Mouse (Mus musculus) MEL (cell line): ENCODE data around the gene Gucd1. TPM values are rescaled to one million over a fixed set of nuclear protein-coding genes. Genes with fewer than 3 reads are reported as not detected.

Experiments
- DNase-seq: peaks from one replicate; pipeline ENCODE4 v3.0.0; 2011; ENCODE audit warnings: low read depth, low spot score
- H3K27ac ChIP-seq: 2 replicates; pipeline ENCODE4 v1.5.1; 2012; ENCODE audit warnings: low read depth, mild to moderate bottlenecking, control low read depth, low read length, moderate library complexity; ENCODE audit not compliant: control insufficient read depth
- H3K27me3 ChIP-seq, 2 experiments: fragments of 150-350 bp in 1 of 2; sonication (generic) in 1 of 2; 2 replicates each; pipeline ENCODE4 v1.6.1; 2012; ENCODE audit warnings: low read length in 2 of 2, mild to moderate bottlenecking in 2 of 2, improper control_type of control experiment in 1 of 2, moderate library complexity in 1 of 2; ENCODE audit not compliant: insufficient read depth in 2 of 2, control insufficient read depth in 1 of 2
- H3K36me3 ChIP-seq, 2 experiments: 2 replicates each; pipeline ENCODE4 v1.6.1; 2012 to 2014; ENCODE audit warnings: low read length in 2 of 2, improper control_type of control experiment in 1 of 2, inconsistent platforms in 1 of 2, mild to moderate bottlenecking in 1 of 2; ENCODE audit not compliant: insufficient read depth in 2 of 2, control insufficient read depth in 1 of 2
- H3K4me1 ChIP-seq, 2 experiments: fragments of 150-350 bp in 1 of 2; sonication (generic) in 1 of 2; 2 replicates each; pipeline ENCODE4 v1.6.1; 2012; ENCODE audit warnings: low read length in 2 of 2, improper control_type of control experiment in 1 of 2, mild to moderate bottlenecking in 1 of 2; ENCODE audit not compliant: insufficient read depth in 2 of 2, control insufficient read depth in 1 of 2
- H3K4me3 ChIP-seq, 2 experiments: fragments of 150-350 bp in 1 of 2; sonication (generic) in 1 of 2; 2 replicates each; pipeline ENCODE4 v1.5.1; 2012; ENCODE audit warnings: low read depth in 2 of 2, low read length in 2 of 2, mild to moderate bottlenecking in 2 of 2, moderate library complexity in 2 of 2, control low read depth in 1 of 2, improper control_type of control experiment in 1 of 2; ENCODE audit not compliant: control insufficient read depth in 1 of 2, insufficient read depth in 1 of 2
- H3K79me2 ChIP-seq: 2 replicates; pipeline ENCODE4 v1.6.1; 2012; ENCODE audit warnings: mild to moderate bottlenecking, low read length, moderate library complexity; ENCODE audit not compliant: control insufficient read depth, poor library complexity, insufficient read depth
- H3K9ac ChIP-seq: 2 replicates; pipeline ENCODE4 v1.6.1; 2012; ENCODE audit warnings: low read depth, mild to moderate bottlenecking, control low read depth, low read length, moderate library complexity; ENCODE audit not compliant: control insufficient read depth, poor library complexity, severe bottlenecking
- H3K9me3 ChIP-seq: fragments of 150-350 bp; sonication (generic); replicated peaks from 2 replicates; pipeline ENCODE4 v1.6.1; 2012; ENCODE audit warnings: mild to moderate bottlenecking, low read length, improper control_type of control experiment, moderate library complexity; ENCODE audit not compliant: insufficient read depth
- CHD2 ChIP-seq: IDR thresholded peaks from 2 replicates; pipeline ENCODE4 v1.6.1; 2011; ENCODE audit warnings: low read length, improper control_type of control experiment
- CTCF ChIP-seq, 3 experiments: IDR thresholded peaks in 2 of 3; conservative IDR thresholded peaks in 1 of 3; 2 replicates each; pipeline ENCODE4 v1.5.1; 2011 to 2012; ENCODE audit warnings: low read length in 3 of 3, low read depth in 2 of 3, mild to moderate bottlenecking in 2 of 3, improper control_type of control experiment in 1 of 3, inconsistent platforms in 1 of 3, mixed read lengths in 1 of 3, moderate library complexity in 1 of 3; ENCODE audit not compliant: control insufficient read depth in 1 of 3, insufficient read depth in 1 of 3, poor library complexity in 1 of 3, severe bottlenecking in 1 of 3
- ETS1 ChIP-seq: IDR thresholded peaks from 2 replicates; pipeline ENCODE4 v1.6.1; 2012; ENCODE audit warnings: low read depth, mild to moderate bottlenecking, inconsistent platforms, low read length, improper control_type of control experiment, moderate library complexity
- GABPA ChIP-seq: IDR thresholded peaks from 2 replicates; pipeline ENCODE4 v1.6.1; 2012; ENCODE audit warnings: low read depth, mild to moderate bottlenecking, inconsistent platforms, low read length, improper control_type of control experiment, moderate library complexity
- HCFC1 ChIP-seq: IDR thresholded peaks from 2 replicates; pipeline ENCODE4 v1.6.1; 2012; ENCODE audit warnings: low read depth, mild to moderate bottlenecking, inconsistent platforms, low read length, improper control_type of control experiment, moderate library complexity
- KAT2A ChIP-seq: conservative IDR thresholded peaks from 2 replicates; pipeline ENCODE4 v1.6.1; 2012; ENCODE audit warnings: low read depth, low read length, improper control_type of control experiment, inconsistent platforms
- MAFK ChIP-seq: IDR thresholded peaks from 2 replicates; pipeline ENCODE4 v1.6.1; 2011; ENCODE audit warnings: low read depth, mild to moderate bottlenecking, low read length, improper control_type of control experiment, borderline replicate concordance
- MAX ChIP-seq: IDR thresholded peaks from 2 replicates; pipeline ENCODE4 v1.6.1; 2011; ENCODE audit warnings: low read length, improper control_type of control experiment
- MEF2A ChIP-seq: IDR thresholded peaks from 2 replicates; pipeline ENCODE4 v1.6.1; 2014; ENCODE audit warnings: low read depth, mild to moderate bottlenecking, inconsistent platforms, low read length, improper control_type of control experiment; ENCODE audit not compliant: poor library complexity, insufficient replicate concordance, severe bottlenecking; ENCODE audit errors: extremely low read depth
- MXI1 ChIP-seq: IDR thresholded peaks from 2 replicates; pipeline ENCODE4 v1.6.1; 2011; ENCODE audit warnings: mild to moderate bottlenecking, low read depth, low read length, improper control_type of control experiment
- MYB ChIP-seq: IDR thresholded peaks from 2 replicates; pipeline ENCODE4 v1.6.1; 2011; ENCODE audit warnings: mild to moderate bottlenecking, low read depth, low read length, improper control_type of control experiment
- MYC ChIP-seq: IDR thresholded peaks from 2 replicates; pipeline ENCODE4 v1.6.1; 2011; ENCODE audit warnings: low read depth, mild to moderate bottlenecking, low read length, improper control_type of control experiment, moderate library complexity
- NELFE ChIP-seq: IDR thresholded peaks from 2 replicates; pipeline ENCODE4 v1.6.1; 2011; ENCODE audit warnings: low read depth, low read length, improper control_type of control experiment
- NRF1 ChIP-seq: IDR thresholded peaks from 2 replicates; pipeline ENCODE4 v1.6.1; 2014; ENCODE audit warnings: low read depth, mild to moderate bottlenecking, inconsistent platforms, low read length, improper control_type of control experiment, moderate library complexity; ENCODE audit not compliant: poor library complexity, insufficient read depth, severe bottlenecking
- POLR2AphosphoS2 ChIP-seq: IDR thresholded peaks from 2 replicates; pipeline ENCODE4 v1.6.1; 2011; ENCODE audit warnings: low read length, improper control_type of control experiment
- POLR2AphosphoS5 ChIP-seq: IDR thresholded peaks from 2 replicates; pipeline ENCODE4 v1.6.1; 2012; ENCODE audit warnings: low read depth, borderline replicate concordance, mild to moderate bottlenecking, inconsistent platforms, low read length, moderate library complexity, mixed read lengths
- RAD21 ChIP-seq: IDR thresholded peaks from 2 replicates; pipeline ENCODE4 v1.6.1; 2011; ENCODE audit warnings: mild to moderate bottlenecking, low read depth, low read length, improper control_type of control experiment
- RCOR1 ChIP-seq: IDR thresholded peaks from 2 replicates; pipeline ENCODE4 v1.6.1; 2012; ENCODE audit warnings: low read depth, mild to moderate bottlenecking, inconsistent platforms, low read length, improper control_type of control experiment
- SIN3A ChIP-seq: IDR thresholded peaks from 2 replicates; pipeline ENCODE4 v1.6.1; 2012; ENCODE audit warnings: low read length, improper control_type of control experiment, inconsistent platforms
- TAL1 ChIP-seq: IDR thresholded peaks from 2 replicates; pipeline ENCODE4 v1.6.1; 2012; ENCODE audit warnings: mild to moderate bottlenecking, inconsistent platforms, low read length, moderate library complexity, mixed read lengths
- TBP ChIP-seq: IDR thresholded peaks from 2 replicates; pipeline ENCODE4 v1.8.0; 2011; ENCODE audit warnings: low read depth, low read length, improper control_type of control experiment
- UBTF ChIP-seq: IDR thresholded peaks from 2 replicates; pipeline ENCODE4 v1.6.1; 2012; ENCODE audit warnings: low read depth, mild to moderate bottlenecking, inconsistent platforms, low read length, improper control_type of control experiment, moderate library complexity, borderline replicate concordance; ENCODE audit not compliant: insufficient read depth
- USF1 ChIP-seq: IDR thresholded peaks from 2 replicates; pipeline ENCODE4 v1.6.1; 2014; ENCODE audit warnings: low read depth, mild to moderate bottlenecking, inconsistent platforms, low read length, improper control_type of control experiment, moderate library complexity
- USF2 ChIP-seq, 2 experiments: IDR thresholded peaks; 2 replicates each; pipeline ENCODE4 v1.6.1; 2011 to 2012; ENCODE audit warnings: improper control_type of control experiment in 2 of 2, low read length in 2 of 2, borderline replicate concordance in 1 of 2, inconsistent platforms in 1 of 2, low read depth in 1 of 2, mild to moderate bottlenecking in 1 of 2; ENCODE audit not compliant: insufficient read depth in 1 of 2
- ZC3H11A ChIP-seq: IDR thresholded peaks from 2 replicates; pipeline ENCODE4 v1.6.1; 2012; ENCODE audit warnings: low read depth, mild to moderate bottlenecking, inconsistent platforms, low read length, improper control_type of control experiment
- ZKSCAN1 ChIP-seq: IDR thresholded peaks from 2 replicates; pipeline ENCODE4 v1.6.1; 2012; ENCODE audit warnings: low read depth, mild to moderate bottlenecking, inconsistent platforms, low read length, improper control_type of control experiment, moderate library complexity
- ZNF384 ChIP-seq: IDR thresholded peaks from 2 replicates; pipeline ENCODE4 v1.6.1; 2012; ENCODE audit warnings: low read depth, mild to moderate bottlenecking, inconsistent platforms, low read length, improper control_type of control experiment
- polyA plus RNA-seq, 2 experiments: library from polyadenylated mRNA; stranded (reverse) in 1 of 2; unstranded in 1 of 2; fragments of >175 nt in 1 of 2; fragments of >200 nt in 1 of 2; gene quantifications; 2 replicates each; pipeline versions ENCODE4 v1.2.1 to v1.2.4; 2012; ENCODE audit warnings: low replicate concordance in 2 of 2, low read depth in 1 of 2; ENCODE audit not compliant: insufficient read length in 2 of 2, insufficient read depth in 1 of 2, missing spikeins in 1 of 2
- total RNA-seq: library from RNA; depleted of rRNA; stranded (reverse); fragments of 300-350 nt; gene quantifications from 2 replicates; pipeline ENCODE4 v1.2.3, GENCODE M21; 2012

Gene Gucd1
- total and polyA plus RNA-seq, 3 experiments, result 18.7 to 30.7 TPM; not detected in 1

GRCm38 (mm10) chr10:75322966-75323365 lies 194.8 kb downstream of the Gucd1 start:
- H3K9ac ChIP-seq, result no peak overlapping the region
- no peaks in the 10 kb centered on the region for H3K36me3 ChIP-seq
- no peaks in the 10 kb centered on the region for H3K9me3 ChIP-seq
- no peak overlapping the region for H3K4me3 ChIP-seq
- H3K27me3 ChIP-seq, result no peaks in the 10 kb centered on the region
- H3K79me2 ChIP-seq, result no peaks in the 10 kb centered on the region
- no peak for TF ChIP-seq ZKSCAN1
- no peak for TF ChIP-seq TAL1
- TF ChIP-seq RCOR1, result no peak
- no peak for TF ChIP-seq UBTF
- TF ChIP-seq KAT2A, result no peak
- TF ChIP-seq MYB, result no peak
- TF ChIP-seq TBP, result no peak
- no peak for TF ChIP-seq POLR2AphosphoS5
- TF ChIP-seq HCFC1, result no peak
- no peak for DNase-seq
- no peak overlapping the region for H3K27ac ChIP-seq
- no peaks in the 10 kb centered on the region for H3K4me1 ChIP-seq

- Histone ChIP-seq H3K4me3 (no peak overlapping the region), H3K27me3 (no peaks in the 10 kb centered on the region), H3K9ac (no peak overlapping the region), H3K79me2 (no peaks in the 10 kb centered on the region), H3K36me3 (no peaks in the 10 kb centered on the region), H3K9me3 (no peaks in the 10 kb centered on the region), H3K4me1 (no peaks in the 10 kb centered on the region), H3K27ac (no peak overlapping the region)
- no peak for DNase-seq
- TF ChIP-seq MXI1 (no peak), ZKSCAN1 (no peak), SIN3A (no peak), GABPA (no peak), MAX (no peak), NELFE (no peak), ZNF384 (no peak), MYC (no peak), NRF1 (no peak), HCFC1 (no peak), USF1 (no peak), CTCF (IDR thresholded peaks at IDR 0.05 in 2 of 3, conservative IDR thresholded peaks at IDR 0.05 in 1 of 3; ENCODE audit: control insufficient read depth in 1 of 3, insufficient read depth in 1 of 3, low read depth in 2 of 3, low read length in 3 of 3, poor library complexity in 1 of 3, severe bottlenecking in 1 of 3) (no peak), ETS1 (no peak), MAFK (no peak), CHD2 (no peak), ZC3H11A (no peak), USF2 (IDR thresholded peaks at IDR 0.05; ENCODE audit: borderline replicate concordance in 1 of 2, insufficient read depth in 1 of 2, low read depth in 1 of 2, low read length in 2 of 2) (no peak), POLR2AphosphoS2 (no peak), MEF2A (no peak), RAD21 (no peak)
Observed at GRCm38 (mm10) chr10:75320321-75320720, 197.5 kb downstream of the Gucd1 start.
